Mouse (Mus musculus): ENCODE measurements around the gene Adh7.

Gene Adh7

GRCm38 (mm10) chr3:138224363-138224954 is 6.9 kb downstream of the Adh7 start:
- no peak for DNase-seq

GRCm38 (mm10) chr3:138225331-138225730 is 7.8 kb downstream of the Adh7 start:
- DNase-seq: no peak

- DNase-seq: no peak
These were observed 8.3 kb downstream of the Adh7 start for GRCm38 (mm10) chr3:138225853-138226252.

DNA sequence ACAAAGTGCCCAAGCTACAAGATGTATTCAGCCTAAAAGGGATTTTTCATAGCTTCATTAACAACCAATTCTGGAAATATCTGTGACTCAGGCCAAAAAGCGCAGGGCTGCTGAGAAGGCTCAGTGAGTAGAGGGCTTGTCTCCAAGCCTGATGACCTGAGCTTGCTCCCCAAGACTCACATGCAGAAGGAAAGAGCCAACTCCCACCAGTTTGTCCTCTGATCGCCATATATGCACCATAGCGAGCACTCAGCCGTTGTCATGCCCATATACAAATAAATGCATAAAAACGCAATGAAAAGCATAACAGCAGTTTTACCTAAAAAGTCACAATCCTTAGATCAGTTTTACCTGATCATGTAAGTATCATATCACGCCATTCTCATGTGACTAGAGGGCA is 8.9 kb downstream of the Adh7 start:
- no peak for DNase-seq

DNA sequence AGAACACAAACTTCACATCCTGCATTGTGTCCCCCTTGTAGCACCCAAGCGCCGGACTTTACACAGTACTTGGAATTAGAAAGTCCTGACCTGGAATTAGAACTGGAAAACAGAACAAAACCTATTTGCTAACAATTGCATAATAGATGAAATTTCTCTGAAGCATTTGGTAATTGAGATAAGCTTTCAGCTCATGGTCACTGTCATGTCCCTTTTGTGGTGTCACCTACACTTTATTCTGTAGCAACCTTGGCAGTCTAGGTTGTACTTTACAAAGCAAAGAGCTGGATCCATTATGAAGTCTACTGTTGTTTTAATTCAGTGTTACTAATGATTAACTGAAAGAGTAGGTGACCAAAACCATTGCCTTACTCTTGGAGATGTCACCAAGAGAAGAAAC is 9.5 kb downstream of the Adh7 start:
- DNase-seq: no peak

- no peak for DNase-seq
These were observed 10.2 kb downstream of the Adh7 start for GRCm38 (mm10) chr3:138227782-138228181.

DNA sequence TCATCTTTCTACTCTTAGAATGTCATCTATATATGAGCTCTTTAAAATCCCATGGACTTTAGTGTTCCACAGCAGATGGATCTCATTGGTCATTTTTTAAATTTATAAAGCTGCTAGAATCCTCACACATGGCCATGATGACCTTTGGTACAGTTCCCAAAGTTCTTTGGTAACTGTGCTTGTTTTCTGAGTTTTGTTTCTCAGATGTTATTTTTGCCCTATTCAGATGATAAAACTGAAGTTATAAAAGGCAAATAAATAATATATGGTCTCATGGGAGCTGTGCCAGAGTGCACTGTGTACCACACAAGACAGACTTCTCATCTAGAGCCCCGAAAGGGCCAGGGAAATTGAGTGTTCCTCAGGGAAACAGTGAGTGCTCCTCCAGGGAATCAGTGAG is 11.9 kb downstream of the Adh7 start:
- DNase-seq: no peak

DNA sequence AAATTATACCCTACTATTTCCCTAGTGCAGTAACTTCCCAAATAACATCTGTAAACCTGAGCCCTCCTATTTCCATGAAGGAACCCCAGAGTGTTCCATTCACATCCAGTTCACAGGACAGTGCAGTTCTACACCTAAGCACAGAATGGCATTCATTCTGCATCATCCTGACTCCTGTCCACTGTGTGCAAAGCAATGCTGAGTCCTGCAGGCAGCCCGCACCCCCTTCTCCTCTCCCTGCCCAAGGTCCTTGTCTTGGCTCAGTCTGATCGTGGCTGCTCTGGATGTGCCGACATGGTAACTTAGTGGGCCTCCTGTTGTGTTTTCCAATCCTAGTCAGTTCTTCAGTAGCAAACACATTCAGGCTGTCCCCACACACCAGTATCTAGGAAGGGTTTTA is 12.7 kb downstream of the Adh7 start:
- DNase-seq: no peak

- DNase-seq: no peak
These were observed 14.0 kb downstream of the Adh7 start for GRCm38 (mm10) chr3:138231531-138231930.

DNA sequence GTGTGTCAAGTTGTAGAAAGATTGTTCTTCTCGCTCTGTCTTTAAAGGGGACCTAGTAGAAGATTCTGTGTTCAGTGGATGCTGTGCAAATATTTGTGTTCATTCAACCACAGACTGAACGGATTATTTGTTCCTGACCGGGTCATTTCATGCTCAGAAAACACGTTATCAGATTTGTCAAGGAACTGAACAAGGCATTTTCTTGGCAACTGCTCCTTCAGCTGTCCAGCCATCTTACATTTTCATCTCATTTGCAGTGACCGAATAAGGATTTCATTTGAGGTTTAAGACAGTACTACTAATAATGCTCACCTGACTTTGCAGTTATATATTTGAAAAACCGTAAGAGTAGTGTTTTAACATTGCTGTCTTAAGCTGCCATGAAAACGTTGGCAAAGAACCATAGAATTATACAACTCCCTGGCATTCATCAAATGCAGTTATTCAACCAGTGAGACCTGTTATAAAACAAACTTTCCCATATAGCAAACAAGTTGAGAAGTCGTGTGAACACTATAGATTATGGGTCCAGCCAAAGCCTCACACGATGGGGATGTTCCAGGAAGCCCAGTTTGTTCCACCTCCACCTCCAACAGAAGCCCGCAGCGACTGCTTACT is 19.1 kb downstream of the Adh7 start:
- DNase-seq: no peak

DNA sequence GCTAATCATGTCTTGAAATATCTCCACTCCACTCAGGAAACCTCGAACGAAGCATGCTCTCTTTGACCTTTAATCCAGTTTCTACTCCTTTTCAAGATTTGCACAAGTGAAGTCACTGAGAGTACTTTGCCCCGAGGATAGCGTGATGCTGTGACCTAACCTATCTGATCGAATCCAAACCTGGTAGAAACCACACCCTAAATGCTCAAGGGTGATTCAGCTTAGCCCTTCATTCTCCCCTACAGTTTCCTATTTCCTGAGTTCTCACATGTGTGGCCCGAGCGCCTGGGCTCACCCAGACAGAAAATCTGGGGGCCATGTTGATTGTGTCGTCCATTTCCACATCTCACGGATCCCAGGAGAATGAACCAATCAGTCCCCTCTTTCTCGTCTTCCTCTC is 20.5 kb downstream of the Adh7 start:
- DNase-seq: no peak

DNA sequence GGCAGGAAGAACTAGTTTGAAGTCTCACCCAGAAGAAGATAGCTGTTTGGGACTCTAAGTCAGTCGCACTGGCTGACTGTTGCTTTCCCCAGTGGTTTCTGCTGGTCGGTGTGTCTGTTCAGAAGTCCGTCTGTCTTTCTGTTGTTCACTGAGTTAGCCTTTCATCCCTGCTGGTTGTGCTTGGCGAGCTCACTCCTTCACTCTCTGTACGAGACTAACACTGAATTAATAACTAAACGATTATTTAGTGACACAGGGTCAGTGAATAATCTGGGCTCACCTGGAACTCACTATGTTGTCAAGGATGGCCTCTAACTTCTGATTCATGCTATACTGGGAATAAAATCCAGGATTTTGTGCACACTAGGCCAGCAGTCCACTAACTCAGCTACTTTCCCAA is 21.9 kb downstream of the Adh7 start:
- DNase-seq: no peak

DNA sequence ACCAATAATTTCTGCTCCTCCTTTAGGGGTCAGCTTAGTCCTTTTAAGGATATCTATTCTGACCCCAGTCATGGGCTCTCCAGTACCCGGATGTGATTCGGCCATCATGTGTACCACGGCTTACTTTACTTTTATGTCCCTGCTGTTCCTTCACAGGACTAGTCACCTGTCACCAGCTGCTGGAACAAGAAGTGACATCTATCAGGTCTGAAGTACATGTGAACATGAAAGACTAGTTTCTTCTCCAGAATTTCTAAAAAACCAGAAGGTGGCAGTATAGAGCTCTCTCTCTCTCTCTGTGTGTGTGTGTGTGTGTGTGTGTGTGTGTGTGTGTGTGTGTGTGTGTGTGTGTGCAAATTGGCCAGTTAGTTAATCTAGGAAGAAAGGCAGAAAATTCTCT is 22.9 kb downstream of the Adh7 start:
- DNase-seq: no peak

DNA sequence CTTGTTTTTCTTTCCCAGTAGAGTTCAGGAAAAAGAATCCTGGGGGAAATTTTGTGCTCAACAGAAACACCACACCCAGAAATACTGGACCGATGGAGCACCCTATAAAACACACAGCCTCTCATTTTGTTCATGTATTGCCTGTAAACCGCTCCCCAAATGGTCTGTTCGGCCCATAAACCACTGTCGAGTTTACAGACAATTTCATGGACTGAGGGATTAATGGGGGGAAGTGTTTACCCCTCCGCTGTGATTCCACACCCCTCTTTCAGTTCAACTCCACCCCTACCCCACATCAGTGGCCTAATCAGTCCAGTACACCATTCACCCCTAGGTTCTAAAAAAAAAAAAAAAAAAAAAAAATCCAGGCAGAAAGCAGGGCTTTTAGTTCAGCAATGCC is 23.4 kb downstream of the Adh7 start:
- no peak for DNase-seq

- no peak for DNase-seq
These were observed 23.8 kb downstream of the Adh7 start for GRCm38 (mm10) chr3:138241371-138241770.

DNA sequence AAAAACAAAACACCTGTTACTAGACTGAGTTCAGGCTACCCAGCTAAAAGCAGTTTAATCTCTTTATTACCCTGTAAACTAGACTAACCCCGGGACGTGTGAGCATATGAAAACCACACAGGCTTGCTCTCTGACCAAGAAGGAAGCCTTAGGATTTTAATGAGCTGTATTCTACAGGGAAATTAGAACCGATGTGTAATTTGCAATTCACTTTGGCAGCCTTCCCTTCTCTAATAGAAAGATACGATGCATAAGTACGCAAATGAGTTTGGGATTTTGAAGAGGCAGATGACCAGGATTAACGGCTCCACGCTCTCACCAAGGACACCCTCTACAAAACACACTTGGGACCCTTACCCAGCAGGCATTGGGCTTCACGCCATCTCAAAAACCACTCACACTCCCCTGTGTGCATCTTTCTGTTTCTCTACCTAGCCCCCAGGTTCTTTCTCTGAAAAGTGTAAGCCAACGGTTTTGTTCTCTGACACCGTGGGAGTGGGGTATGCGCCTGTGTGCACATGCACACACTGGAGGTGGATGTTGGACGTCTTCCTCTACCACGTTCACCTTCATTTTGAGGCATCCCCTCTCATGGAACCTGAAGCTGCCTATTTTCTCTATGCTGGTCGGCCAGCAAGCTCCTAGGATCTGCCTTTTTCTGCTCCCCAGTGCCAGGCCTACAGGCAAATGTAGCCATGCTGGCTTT is 24.6 kb downstream of the Adh7 start:
- no peak for DNase-seq

GRCm38 (mm10) chr3:138242933-138243332 is 25.4 kb downstream of the Adh7 start:
- no peak for DNase-seq

DNA sequence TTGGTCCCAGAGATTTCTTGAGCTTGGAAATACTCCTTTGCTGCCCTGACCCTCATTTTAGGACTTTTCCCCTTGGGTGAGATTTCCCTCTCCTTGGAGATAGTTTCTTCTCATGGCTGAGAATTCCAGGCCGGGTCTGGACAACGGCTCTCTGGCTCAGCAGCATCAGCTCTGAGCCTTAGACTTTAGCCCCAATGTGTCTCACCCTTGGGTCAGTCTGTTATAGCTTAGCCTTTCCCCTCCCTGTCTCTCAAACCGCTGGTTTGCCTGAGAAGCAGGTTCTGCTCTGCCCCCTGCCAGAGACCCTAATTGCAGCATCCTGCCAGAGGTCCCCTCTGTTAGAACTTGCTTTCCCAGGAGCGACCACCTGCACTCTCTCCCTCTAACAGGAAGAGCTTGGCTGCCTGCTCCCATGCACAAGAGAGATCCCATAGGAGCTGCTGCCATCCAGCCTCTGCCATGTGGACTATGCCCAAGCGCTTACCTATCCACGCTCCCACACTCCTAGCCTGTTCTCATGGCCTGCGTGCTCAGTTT is 26.8 kb downstream of the Adh7 start:
- DNase-seq: no peak

DNA sequence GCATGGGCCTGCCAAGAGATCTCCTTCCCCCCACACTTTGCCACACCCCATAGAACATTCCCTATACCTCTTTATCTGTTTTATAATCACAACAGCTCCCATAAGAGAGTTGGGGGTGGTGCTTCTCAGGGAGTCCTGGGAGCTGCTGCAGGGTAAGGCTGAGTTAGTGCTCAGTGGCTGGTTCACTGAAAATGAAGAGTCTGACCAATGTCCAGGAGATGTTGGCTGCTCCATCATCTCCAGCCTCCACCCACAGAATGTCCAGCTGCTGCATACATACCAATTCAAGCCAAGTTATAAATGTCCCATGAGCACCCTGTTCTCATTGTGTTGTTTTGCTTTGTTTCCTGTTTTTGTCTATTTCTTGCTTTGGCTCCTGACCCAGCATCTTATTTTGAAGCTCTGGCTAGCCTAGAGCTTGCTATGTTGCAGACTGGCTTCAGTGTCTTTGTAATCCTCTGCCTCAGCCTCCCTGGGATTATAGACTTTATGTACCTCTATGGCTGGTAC is 29.0 kb downstream of the Adh7 start:
- DNase-seq: no peak

DNA sequence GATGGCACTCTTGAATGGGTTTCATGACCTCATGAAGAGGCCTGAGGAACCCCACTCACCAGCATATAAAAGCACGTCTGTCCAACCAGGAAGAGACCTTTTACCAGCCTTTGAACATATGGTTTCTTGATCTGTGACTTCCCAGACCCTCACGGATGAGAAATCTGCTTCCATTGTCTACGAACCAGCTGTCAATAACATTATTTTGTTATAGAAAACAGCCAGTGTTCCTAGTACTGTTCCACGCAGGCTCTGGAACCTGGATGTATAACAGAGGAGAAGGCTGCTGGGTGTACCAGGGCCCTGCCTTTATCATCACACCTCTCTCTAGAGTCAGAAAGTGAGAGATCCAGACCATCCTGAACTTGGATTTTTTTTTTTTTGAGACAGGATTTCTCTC is 29.7 kb downstream of the Adh7 start:
- DNase-seq: no peak

GRCm38 (mm10) chr3:138248011-138248410 is 30.5 kb downstream of the Adh7 start:
- no peak for DNase-seq

DNA sequence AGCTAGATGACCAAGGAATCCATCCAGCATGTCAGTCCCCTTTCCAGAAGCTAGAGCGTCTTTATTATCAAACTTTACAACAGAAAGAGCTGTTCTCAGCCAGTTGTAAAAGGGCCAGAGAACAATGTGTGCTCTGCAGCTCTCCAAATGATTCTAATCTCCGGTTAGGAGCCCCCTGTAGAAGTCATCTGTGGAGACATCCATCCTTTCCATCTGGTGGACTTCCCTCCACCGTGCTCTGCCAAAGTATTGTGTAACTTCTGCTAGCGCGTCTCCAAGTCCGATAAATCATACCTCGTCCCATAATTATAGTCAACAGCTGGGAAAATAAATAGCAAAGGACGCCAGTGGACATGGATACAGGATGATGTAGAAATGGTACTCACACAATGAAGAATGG is 31.2 kb downstream of the Adh7 start:
- DNase-seq: no peak

DNA sequence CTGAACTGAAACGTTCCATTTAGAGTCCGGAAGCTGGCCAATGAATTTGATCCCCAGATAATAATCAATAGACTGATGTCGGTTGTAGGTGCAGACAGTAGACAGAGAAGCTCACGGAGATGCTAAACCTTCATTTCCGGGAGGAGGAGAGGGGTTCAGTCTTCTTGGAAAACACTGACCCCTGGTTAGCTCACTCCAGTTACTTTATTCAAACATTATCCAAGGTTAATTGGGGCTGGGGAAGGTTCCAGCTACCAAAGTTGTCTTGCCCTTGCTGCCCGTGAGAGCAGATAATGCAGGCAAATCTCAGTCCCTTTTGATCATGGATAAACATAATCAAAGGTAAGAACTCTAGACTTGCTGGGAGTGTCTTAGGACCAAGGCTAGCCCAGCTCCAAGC is 33.6 kb downstream of the Adh7 start:
- DNase-seq: no peak

DNA sequence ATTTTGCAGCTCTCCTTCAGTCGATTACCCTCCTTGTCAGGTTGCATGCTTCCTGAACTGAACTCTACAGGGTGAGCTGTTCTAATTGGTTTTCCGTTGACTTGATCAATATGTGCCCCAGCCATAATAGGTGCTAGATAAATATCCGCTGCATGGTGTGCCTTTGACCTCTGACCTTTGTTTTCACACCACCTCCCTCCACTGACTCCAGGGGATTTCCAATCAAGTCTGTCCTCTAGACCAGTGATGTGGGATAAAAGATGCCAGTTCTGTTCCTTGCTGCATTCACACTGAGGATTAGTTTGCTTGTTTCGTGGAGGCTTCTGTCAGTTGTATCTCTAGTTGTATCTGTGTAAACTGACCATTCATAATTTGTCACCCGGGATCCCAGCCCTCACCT is 36.6 kb downstream of the Adh7 start:
- DNase-seq: no peak
